Mouse (Mus musculus) hindbrain, embryonic 11.5 days (tissue): Measurements from ENCODE around the gene Rps3a1. TPM values are rescaled to one million over a fixed set of nuclear protein-coding genes. Genes with fewer than 3 reads are reported as not detected.

ENCODE experiments used
- ATAC-seq: fragments of 200-750 bp; cut with Nextera tagmentation; 2 replicates; pipeline ENCODE4 v1.8.0; 2017; ENCODE audit warnings: mild to moderate bottlenecking, moderate TSS enrichment, moderate library complexity; ENCODE audit not compliant: low FRiP score
- DNase-seq: peaks from one replicate; pipeline ENCODE4 v3.0.0-alpha.2; 2015; ENCODE audit warnings: low spot score
- H3K27ac ChIP-seq: fragments of 300-500 bp; sonication (generic); 2 replicates; pipeline ENCODE4 v1.5.1; 2014; ENCODE audit warnings: mild to moderate bottlenecking, low read depth, low read length
- H3K27me3 ChIP-seq: fragments of 300-500 bp; sonication (generic); 2 replicates; pipeline ENCODE4 v1.6.1; 2014; ENCODE audit warnings: mild to moderate bottlenecking, low read length, moderate library complexity, mixed read lengths; ENCODE audit not compliant: control insufficient read depth, insufficient read depth
- H3K36me3 ChIP-seq: fragments of 300-500 bp; sonication (generic); 2 replicates; pipeline ENCODE4 v1.6.1; 2014; ENCODE audit warnings: mild to moderate bottlenecking, low read length, moderate library complexity, mixed read lengths; ENCODE audit not compliant: control insufficient read depth, insufficient read depth
- H3K4me1 ChIP-seq: fragments of 300-500 bp; sonication (generic); replicated peaks from 2 replicates; pipeline ENCODE4 v1.6.1; 2014; ENCODE audit warnings: low read length, mixed read lengths; ENCODE audit not compliant: control insufficient read depth, insufficient read depth
- H3K4me2 ChIP-seq: fragments of 300-500 bp; sonication (generic); replicated peaks from 2 replicates; pipeline ENCODE4 v1.6.1; 2014; ENCODE audit warnings: mild to moderate bottlenecking, low read depth, low read length
- H3K4me3 ChIP-seq: fragments of 300-500 bp; sonication (generic); 2 replicates; pipeline ENCODE4 v1.5.1; 2014; ENCODE audit warnings: low read depth, low read length
- H3K9ac ChIP-seq: fragments of 300-500 bp; sonication (generic); 2 replicates; pipeline ENCODE4 v1.6.1; 2014; ENCODE audit warnings: low read depth, low read length
- H3K9me3 ChIP-seq: fragments of 300-500 bp; sonication (generic); 2 replicates; pipeline ENCODE4 v1.6.1; 2016; ENCODE audit warnings: low read length; ENCODE audit not compliant: control insufficient read depth
- WGBS: fragments of 180-500 bp; shearing (Covaris S2); extraction: QIAGEN DNeasy Blood & Tissue Kit; methylation state at CpG from one replicate; pipeline ENCODE4 v1.1.7; 2014; 5-methylcytosine and 5-hydroxymethylcytosine counted together
- polyA plus RNA-seq: library from polyadenylated mRNA; unstranded; fragments of >200 nt; fragmentation: Nextera tagmentation; extraction: Ambion mirVana; gene quantifications from 2 replicates; pipeline ENCODE4 v1.2.1, GENCODE M21; 2014

Rps3a1 gene
- polyA plus RNA-seq, 1 experiment from 2014 or later: 1,117 TPM

DNA sequence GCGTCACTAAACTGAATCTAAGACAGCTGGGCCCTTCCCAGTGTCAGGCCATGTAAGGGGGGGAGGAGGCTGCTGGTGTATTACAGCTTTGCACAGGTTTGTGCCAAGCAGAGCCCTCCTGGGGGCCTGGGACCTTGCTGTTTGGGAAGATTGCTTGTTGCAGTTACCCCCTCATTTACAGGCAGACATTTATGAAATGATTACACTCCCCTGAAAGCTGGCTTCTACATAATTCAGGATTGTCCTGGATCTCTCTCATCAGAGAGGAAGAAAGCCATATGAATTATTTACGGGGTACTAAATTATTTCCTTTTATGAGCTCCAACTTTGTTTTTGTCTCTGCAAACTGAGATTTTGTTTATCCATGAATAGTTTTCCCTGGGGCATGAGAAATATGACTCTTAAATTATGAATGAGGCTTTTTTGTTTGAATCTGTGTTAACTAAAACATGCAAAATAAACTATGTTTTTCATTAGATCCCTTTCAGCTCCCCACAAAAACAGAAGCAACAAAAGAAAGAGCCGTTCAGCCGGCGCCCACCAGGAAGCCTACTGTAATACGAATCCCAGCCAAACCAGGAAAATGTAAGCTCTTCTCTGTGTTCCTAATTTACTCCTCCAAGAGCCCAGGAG lies 49.2 kb downstream of the Rps3a1 start:
- Histone ChIP-seq H3K27me3 (no peaks in the 10 kb centered on the region), H3K9ac (no peak overlapping the region), H3K4me1 (no peaks in the 10 kb centered on the region), H3K36me3 (no peaks in the 10 kb centered on the region), H3K27ac (no peak overlapping the region), H3K4me2 (no peak overlapping the region), H3K4me3 (no peak overlapping the region), H3K9me3 (no peaks in the 10 kb centered on the region)
- WGBS: 35% methylated on average over 6 of the region's 6 CpGs
- ATAC-seq: no peak
- peak; percentile 25 for DNase-seq

Other genes starting within 250 kb of the Rps3a1 start
- 9.4 and 12.1 TPM in 2 replicates for gene Sh3d19, start 171.6 kb downstream of the Rps3a1 start, polyA plus RNA-seq
- gene Prss48, start 140.2 kb downstream of the Rps3a1 start, polyA plus RNA-seq: 0.19 TPM in 1 of 2 replicates, not detected in the other
- 6.6 and 11.2 TPM in 2 replicates for gene Lrba, start 82.0 kb upstream of the Rps3a1 start, polyA plus RNA-seq